Mouse (Mus musculus): ENCODE results near the gene Gtse1.
"Not testable (repeated sequence)": the region's sequence is repeated elsewhere in the genome, so short reads cannot be mapped to it uniquely, and the experiment has no call there.

Gtse1 gene

GRCm38 (mm10) chr15:85859490-85860031 lies at the start of gene Gtse1:
Gtse1 (plus strand) TSS chr15:85859745.
- peak; percentile 94 for DNase-seq (ENCODE audit: low spot score)

GRCm38 (mm10) chr15:85810462-85810805 lies 49.1 kb upstream of the Gtse1 start:
- no peak for DNase-seq (ENCODE audit: low spot score)

- no peak for DNase-seq (ENCODE audit: low spot score)
These were observed 48.6 kb upstream of the Gtse1 start for GRCm38 (mm10) chr15:85810806-85811521.

- DNase-seq (ENCODE audit: low spot score), result peak; percentile 98
These were observed 47.8 kb upstream of the Gtse1 start, which contains the start of gene Cdpf1 for GRCm38 (mm10) chr15:85811535-85812277. Cdpf1 (minus strand) TSS chr15:85811697.

- no peak for DNase-seq (ENCODE audit: low spot score)
These were observed 46.1 kb upstream of the Gtse1 start for GRCm38 (mm10) chr15:85813428-85813827.

- no peak for DNase-seq (ENCODE audit: low spot score)
These were observed 38.1 kb upstream of the Gtse1 start, which contains the start of gene Pkdrej for GRCm38 (mm10) chr15:85821203-85822010. Pkdrej (minus strand) TSS chr15:85821734.

GRCm38 (mm10) chr15:85822011-85822359 lies 37.6 kb upstream of the Gtse1 start:
- no peak for DNase-seq (ENCODE audit: low spot score)

GRCm38 (mm10) chr15:85826676-85827075 lies 32.9 kb upstream of the Gtse1 start:
- no peak for DNase-seq (ENCODE audit: low spot score)

GRCm38 (mm10) chr15:85828071-85828470 lies 31.5 kb upstream of the Gtse1 start:
- DNase-seq (ENCODE audit: low spot score), result no peak

GRCm38 (mm10) chr15:85829470-85829869 lies 30.1 kb upstream of the Gtse1 start:
- no peak for DNase-seq (ENCODE audit: low spot score)

- DNase-seq (ENCODE audit: low spot score), result peak; percentile 56
These were observed 27.5 kb upstream of the Gtse1 start, which contains the start of gene Ttc38 for GRCm38 (mm10) chr15:85831954-85832590. Ttc38 (plus strand) TSS chr15:85832306.

- no peak for DNase-seq (ENCODE audit: low spot score)
These were observed 26.9 kb upstream of the Gtse1 start for GRCm38 (mm10) chr15:85832599-85832998.

GRCm38 (mm10) chr15:85835335-85835734 lies 24.2 kb upstream of the Gtse1 start:
- DNase-seq (ENCODE audit: low spot score), result no peak

GRCm38 (mm10) chr15:85836887-85837286 lies 22.7 kb upstream of the Gtse1 start:
- no peak for DNase-seq (ENCODE audit: low spot score)

GRCm38 (mm10) chr15:85840983-85841382 lies 18.6 kb upstream of the Gtse1 start:
- no peak for DNase-seq (ENCODE audit: low spot score)

GRCm38 (mm10) chr15:85841796-85842360 lies 17.7 kb upstream of the Gtse1 start:
- DNase-seq (ENCODE audit: low spot score), result no peak

- no peak for DNase-seq (ENCODE audit: low spot score)
These were observed 14.5 kb upstream of the Gtse1 start for GRCm38 (mm10) chr15:85845071-85845470.

- DNase-seq (ENCODE audit: low spot score), result no peak
These were observed 7.7 kb upstream of the Gtse1 start for GRCm38 (mm10) chr15:85851656-85852392.

- DNase-seq (ENCODE audit: low spot score), result no peak
These were observed 510 bp upstream of the Gtse1 start for GRCm38 (mm10) chr15:85858980-85859489.

- DNase-seq (ENCODE audit: low spot score), result not testable (repeated sequence)
These were observed 6.4 kb downstream of the Gtse1 start for GRCm38 (mm10) chr15:85865913-85866312.

Data from adipocyte (in vitro differentiated cells).